Mouse (Mus musculus): Measurements from ENCODE around the gene Dip2c.

The Dip2c gene

GRCm38 (mm10) chr13:9333187-9333586 lies 56.9 kb downstream of the Dip2c start:
- DNase-seq = no peak

- no peak for DNase-seq
Measured at GRCm38 (mm10) chr13:9340293-9340692, 64.0 kb downstream of the Dip2c start.

- no peak for DNase-seq
Measured at GRCm38 (mm10) chr13:9342696-9343095, 66.4 kb downstream of the Dip2c start.

GRCm38 (mm10) chr13:9347448-9347847 lies 71.1 kb downstream of the Dip2c start:
- no peak for DNase-seq

- no peak for DNase-seq
Measured at GRCm38 (mm10) chr13:9350670-9351069, 74.3 kb downstream of the Dip2c start.

- no peak for DNase-seq
Measured at GRCm38 (mm10) chr13:9353890-9354289, 77.6 kb downstream of the Dip2c start.

- DNase-seq = no peak
Measured at GRCm38 (mm10) chr13:9355331-9355730, 79.0 kb downstream of the Dip2c start.

- no peak for DNase-seq
Measured at GRCm38 (mm10) chr13:9361457-9361856, 85.1 kb downstream of the Dip2c start.

GRCm38 (mm10) chr13:9371387-9371786 lies 95.1 kb downstream of the Dip2c start:
- DNase-seq = no peak

- DNase-seq = no peak
Measured at GRCm38 (mm10) chr13:9377130-9377529, 100.8 kb downstream of the Dip2c start.

- DNase-seq = no peak
Measured at GRCm38 (mm10) chr13:9380740-9381410, 104.5 kb downstream of the Dip2c start.

GRCm38 (mm10) chr13:9388017-9388416 lies 111.7 kb downstream of the Dip2c start:
- DNase-seq = no peak

GRCm38 (mm10) chr13:9389334-9389733 lies 113.0 kb downstream of the Dip2c start:
- DNase-seq = no peak

GRCm38 (mm10) chr13:9390204-9390804 lies 114.0 kb downstream of the Dip2c start:
- no peak for DNase-seq

- no peak for DNase-seq
Measured at GRCm38 (mm10) chr13:9393470-9393869, 117.1 kb downstream of the Dip2c start.

- DNase-seq = no peak
Measured at GRCm38 (mm10) chr13:9395286-9395685, 119.0 kb downstream of the Dip2c start.

GRCm38 (mm10) chr13:9398846-9399245 lies 122.5 kb downstream of the Dip2c start:
- no peak for DNase-seq

- no peak for DNase-seq
Measured at GRCm38 (mm10) chr13:9405399-9405798, 129.1 kb downstream of the Dip2c start.

GRCm38 (mm10) chr13:9408983-9409382 lies 132.7 kb downstream of the Dip2c start:
- no peak for DNase-seq

- no peak for DNase-seq
Measured at GRCm38 (mm10) chr13:9418441-9418840, 142.1 kb downstream of the Dip2c start.

- no peak for DNase-seq
Measured at GRCm38 (mm10) chr13:9419213-9419612, 142.9 kb downstream of the Dip2c start.

- DNase-seq = no peak
Measured at GRCm38 (mm10) chr13:9421949-9422348, 145.6 kb downstream of the Dip2c start.

GRCm38 (mm10) chr13:9422876-9423275 lies 146.5 kb downstream of the Dip2c start:
- no peak for DNase-seq

- DNase-seq = no peak
Measured at GRCm38 (mm10) chr13:9424434-9424833, 148.1 kb downstream of the Dip2c start.

- DNase-seq = no peak
Measured at GRCm38 (mm10) chr13:9426267-9426666, 149.9 kb downstream of the Dip2c start.

All from right cerebral cortex, postnatal 14 days (tissue).